Mouse (Mus musculus) forebrain, embryonic 10.5 days (tissue): Measurements from ENCODE around the gene Wnt2. TPM values are rescaled to one million over a fixed set of nuclear protein-coding genes. Genes with fewer than 3 reads are reported as not detected.
A peak's percentile ranks its signal among the peaks of the same experiment; 100 is the strongest.

Experiments used
- DNase-seq: peaks from one replicate; pipeline ENCODE4 v3.0.0-alpha.2; 2017; ENCODE audit warnings: low spot score; ENCODE audit errors: extremely low spot score
- H3K27ac ChIP-seq: fragments of 300-500 bp; sonication (generic); 2 replicates; pipeline ENCODE4 v1.5.1; 2016; ENCODE audit warnings: mild to moderate bottlenecking
- H3K27me3 ChIP-seq: fragments of 300-500 bp; sonication (generic); 2 replicates; pipeline ENCODE4 v1.6.1; 2016; ENCODE audit warnings: mild to moderate bottlenecking; ENCODE audit not compliant: poor library complexity, severe bottlenecking
- H3K36me3 ChIP-seq: fragments of 300-500 bp; sonication (generic); replicated peaks from 2 replicates; pipeline ENCODE4 v1.6.1; 2016; ENCODE audit warnings: mild to moderate bottlenecking, moderate library complexity
- H3K4me1 ChIP-seq: fragments of 300-500 bp; sonication (generic); 2 replicates; pipeline ENCODE4 v1.6.1; 2016
- H3K4me3 ChIP-seq: fragments of 300-500 bp; sonication (generic); 2 replicates; pipeline ENCODE4 v1.5.1; 2016; ENCODE audit warnings: mild to moderate bottlenecking, moderate library complexity
- H3K9me3 ChIP-seq: fragments of 300-500 bp; sonication (generic); 2 replicates; pipeline ENCODE4 v1.6.1; 2016; ENCODE audit warnings: mild to moderate bottlenecking, moderate library complexity
- WGBS: fragments of 180-500 bp; shearing (Covaris S2); methylation state at CpG from one replicate; pipeline ENCODE4 v1.1.7; 2016; 5-methylcytosine and 5-hydroxymethylcytosine counted together
- polyA plus RNA-seq: library from polyadenylated mRNA; unstranded; fragments of >200 nt; fragmentation: Nextera tagmentation; extraction: Ambion mirVana; gene quantifications from 2 replicates; pipeline ENCODE4 v1.2.1, GENCODE M21; 2016

Gene Wnt2
- polyA plus RNA-seq, 1 experiment from 2014 or later = 0.26 TPM

GRCm38 (mm10) chr6:18013346-18013745 is 17.0 kb downstream of the Wnt2 start:
- Histone ChIP-seq H3K27ac (no peak overlapping the region), H3K36me3 (no peaks in the 10 kb centered on the region), H3K9me3 (no peaks in the 10 kb centered on the region), H3K27me3 (no peaks in the 10 kb centered on the region), H3K4me3 (no peak overlapping the region), H3K4me1 (peaks cover 4% of the 10 kb centered on the region; the same call in 1 of the 2 replicates)
- no peak for DNase-seq
- 80% methylated on average over 7 of the region's 7 CpGs for WGBS

GRCm38 (mm10) chr6:18007356-18007755 is 23.0 kb downstream of the Wnt2 start:
- no peaks in the 10 kb centered on the region for H3K4me1 ChIP-seq

GRCm38 (mm10) chr6:18002065-18002464 is 28.3 kb downstream of the Wnt2 start:
- Histone ChIP-seq H3K27me3 (peaks cover 24% of the 10 kb centered on the region), H3K27ac (no peak overlapping the region), H3K4me3 (no peak overlapping the region), H3K9me3 (no peaks in the 10 kb centered on the region), H3K4me1 (no peaks in the 10 kb centered on the region), H3K36me3 (no peaks in the 10 kb centered on the region)
- 94% methylated on average over 6 of the region's 6 CpGs for WGBS
- DNase-seq = no peak

More at GRCm38 (mm10) chr6:18007356-18007755, 23.0 kb downstream of the Wnt2 start:
- H3K36me3 ChIP-seq = no peaks in the 10 kb centered on the region
- 87% methylated on average over 3 of the region's 3 CpGs for WGBS
- H3K9me3 ChIP-seq = no peaks in the 10 kb centered on the region
- H3K27ac ChIP-seq = no peak overlapping the region
- H3K4me3 ChIP-seq = no peak overlapping the region
- no peaks in the 10 kb centered on the region for H3K27me3 ChIP-seq
- no peak for DNase-seq

- Histone ChIP-seq H3K36me3 (no peaks in the 10 kb centered on the region), H3K27ac (no peak overlapping the region), H3K9me3 (no peaks in the 10 kb centered on the region), H3K4me1 (peaks cover 5% of the 10 kb centered on the region), H3K27me3 (peaks cover 29% of the 10 kb centered on the region), H3K4me3 (no peak overlapping the region)
- 66% methylated on average over 4 of the region's 4 CpGs for WGBS
- no peak for DNase-seq
These were observed 31.9 kb downstream of the Wnt2 start for GRCm38 (mm10) chr6:17998497-17998896.

- Histone ChIP-seq H3K4me1 (peaks cover 5% of the 10 kb centered on the region), H3K9me3 (no peaks in the 10 kb centered on the region), H3K36me3 (no peaks in the 10 kb centered on the region), H3K4me3 (no peak overlapping the region), H3K27me3 (peaks cover 57% of the 10 kb centered on the region), H3K27ac (no peak overlapping the region)
- DNase-seq = peak; percentile 26
- 54% methylated on average over 6 of the region's 6 CpGs for WGBS
These were observed 35.2 kb downstream of the Wnt2 start for GRCm38 (mm10) chr6:17994956-17995790.

GRCm38 (mm10) chr6:17991625-17992024 is 38.8 kb downstream of the Wnt2 start:
- 80% methylated on average over 7 of the region's 7 CpGs for WGBS
- Histone ChIP-seq H3K4me3 (no peak overlapping the region), H3K27me3 (peaks cover 33% of the 10 kb centered on the region), H3K36me3 (no peaks in the 10 kb centered on the region), H3K4me1 (peaks cover 5% of the 10 kb centered on the region), H3K27ac (no peak overlapping the region), H3K9me3 (no peaks in the 10 kb centered on the region)
- no peak for DNase-seq

- Histone ChIP-seq H3K4me3 (no peak overlapping the region), H3K9me3 (no peaks in the 10 kb centered on the region), H3K27ac (no peak overlapping the region), H3K4me1 (peaks cover 5% of the 10 kb centered on the region), H3K36me3 (no peaks in the 10 kb centered on the region), H3K27me3 (peaks cover 33% of the 10 kb centered on the region)
- DNase-seq = no peak
- WGBS = 91% methylated on average over 9 of the region's 9 CpGs
These were observed 40.0 kb downstream of the Wnt2 start for GRCm38 (mm10) chr6:17990173-17991028.

GRCm38 (mm10) chr6:17979361-17979760 is 51.0 kb downstream of the Wnt2 start:
- Histone ChIP-seq H3K36me3 (no peaks in the 10 kb centered on the region), H3K27ac (no peak overlapping the region), H3K4me3 (no peak overlapping the region), H3K4me1 (no peaks in the 10 kb centered on the region), H3K9me3 (no peaks in the 10 kb centered on the region), H3K27me3 (no peaks in the 10 kb centered on the region)
- DNase-seq = no peak
- WGBS = 75% methylated on average over 1 of the region's 1 CpGs

- Histone ChIP-seq H3K36me3 (no peaks in the 10 kb centered on the region), H3K4me3 (no peak overlapping the region), H3K27ac (no peak overlapping the region), H3K9me3 (no peaks in the 10 kb centered on the region), H3K4me1 (no peaks in the 10 kb centered on the region), H3K27me3 (no peaks in the 10 kb centered on the region)
- WGBS = 91% methylated on average over 3 of the region's 3 CpGs
- no peak for DNase-seq
These were observed 51.5 kb downstream of the Wnt2 start for GRCm38 (mm10) chr6:17978881-17979280.

GRCm38 (mm10) chr6:17978324-17978723 is 52.1 kb downstream of the Wnt2 start:
- no peak overlapping the region for H3K4me3 ChIP-seq
- WGBS = 90% methylated on average over 5 of the region's 5 CpGs
- H3K27me3 ChIP-seq = no peaks in the 10 kb centered on the region
- DNase-seq = no peak
- no peaks in the 10 kb centered on the region for H3K9me3 ChIP-seq
- H3K36me3 ChIP-seq = no peaks in the 10 kb centered on the region
- H3K27ac ChIP-seq = no peak overlapping the region
- no peaks in the 10 kb centered on the region for H3K4me1 ChIP-seq

- H3K4me1 ChIP-seq = no peaks in the 10 kb centered on the region
- WGBS = 57% methylated on average over 1 of the region's 1 CpGs
- no peaks in the 10 kb centered on the region for H3K36me3 ChIP-seq
- no peaks in the 10 kb centered on the region for H3K9me3 ChIP-seq
- no peak overlapping the region for H3K4me3 ChIP-seq
- H3K27me3 ChIP-seq = no peaks in the 10 kb centered on the region
- no peak overlapping the region for H3K27ac ChIP-seq
- DNase-seq = no peak
These were observed 53.2 kb downstream of the Wnt2 start for GRCm38 (mm10) chr6:17977165-17977564.

- Histone ChIP-seq H3K27me3 (no peaks in the 10 kb centered on the region), H3K4me1 (no peaks in the 10 kb centered on the region), H3K4me3 (no peak overlapping the region), H3K9me3 (no peaks in the 10 kb centered on the region), H3K27ac (no peak overlapping the region), H3K36me3 (no peaks in the 10 kb centered on the region)
- WGBS = 94% methylated on average over 3 of the region's 3 CpGs
- DNase-seq = no peak
These were observed 56.0 kb downstream of the Wnt2 start for GRCm38 (mm10) chr6:17974416-17974815.

GRCm38 (mm10) chr6:17971393-17971792 is 59.0 kb downstream of the Wnt2 start:
- Histone ChIP-seq H3K27ac (no peak overlapping the region), H3K4me3 (no peak overlapping the region), H3K9me3 (no peaks in the 10 kb centered on the region), H3K36me3 (no peaks in the 10 kb centered on the region), H3K27me3 (no peaks in the 10 kb centered on the region), H3K4me1 (no peaks in the 10 kb centered on the region; the same call in 1 of the 2 replicates)
- DNase-seq = no peak
